Mouse (Mus musculus) left cerebral cortex, postnatal 4 days (tissue): ENCODE measurements around the gene Khnyn. TPM values are rescaled to one million over a fixed set of nuclear protein-coding genes. Genes with fewer than 3 reads are reported as not detected.

ENCODE experiments used
- DNase-seq: peaks from one replicate; pipeline ENCODE4 v3.0.0-alpha.2; 2022
- intact Hi-C: fragments of 180-260 bp; cut with DNase I; formaldehyde crosslinking; loops from one replicate; pipeline ENCODE4 v1.15.1; 2025
- total RNA-seq, 2 experiments: library from RNA; stranded (reverse); gene quantifications; 2 replicates each; pipeline ENCODE4 v1.2.3; 2021

Gene Khnyn
- total RNA-seq, 2 experiments from 2014 or later, result 12.5 to 13.4 TPM

GRCm38 (mm10) chr14:55872551-55872950, 12.2 kb upstream of the Khnyn start:
- intact Hi-C loops, result no loop called here
- DNase-seq, result no peak

DNA sequence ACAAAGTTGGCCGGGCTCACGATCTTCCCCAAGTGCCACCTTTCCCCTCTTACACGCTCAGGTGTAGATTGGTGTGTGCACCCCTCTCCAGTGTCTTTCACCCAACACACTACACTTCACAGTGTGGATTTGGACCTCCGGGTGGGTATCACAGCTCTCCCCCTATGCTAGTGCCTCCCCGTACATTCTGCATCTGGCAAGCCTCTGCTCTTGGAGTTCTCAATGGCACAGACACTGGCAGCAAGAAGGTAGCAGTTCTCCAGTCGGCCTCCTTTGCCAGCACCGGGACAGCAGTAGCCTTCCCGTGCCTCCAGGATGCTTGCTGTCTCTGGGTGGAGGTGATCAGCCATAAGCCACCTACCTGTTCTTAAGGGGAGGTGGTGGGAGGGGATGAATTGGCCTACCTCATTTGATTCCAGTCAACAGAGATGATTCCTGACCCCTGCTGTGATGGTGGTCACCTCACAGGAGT, 11.5 kb upstream of the Khnyn start:
- no peak for DNase-seq
- intact Hi-C loops, result no loop called here

DNA sequence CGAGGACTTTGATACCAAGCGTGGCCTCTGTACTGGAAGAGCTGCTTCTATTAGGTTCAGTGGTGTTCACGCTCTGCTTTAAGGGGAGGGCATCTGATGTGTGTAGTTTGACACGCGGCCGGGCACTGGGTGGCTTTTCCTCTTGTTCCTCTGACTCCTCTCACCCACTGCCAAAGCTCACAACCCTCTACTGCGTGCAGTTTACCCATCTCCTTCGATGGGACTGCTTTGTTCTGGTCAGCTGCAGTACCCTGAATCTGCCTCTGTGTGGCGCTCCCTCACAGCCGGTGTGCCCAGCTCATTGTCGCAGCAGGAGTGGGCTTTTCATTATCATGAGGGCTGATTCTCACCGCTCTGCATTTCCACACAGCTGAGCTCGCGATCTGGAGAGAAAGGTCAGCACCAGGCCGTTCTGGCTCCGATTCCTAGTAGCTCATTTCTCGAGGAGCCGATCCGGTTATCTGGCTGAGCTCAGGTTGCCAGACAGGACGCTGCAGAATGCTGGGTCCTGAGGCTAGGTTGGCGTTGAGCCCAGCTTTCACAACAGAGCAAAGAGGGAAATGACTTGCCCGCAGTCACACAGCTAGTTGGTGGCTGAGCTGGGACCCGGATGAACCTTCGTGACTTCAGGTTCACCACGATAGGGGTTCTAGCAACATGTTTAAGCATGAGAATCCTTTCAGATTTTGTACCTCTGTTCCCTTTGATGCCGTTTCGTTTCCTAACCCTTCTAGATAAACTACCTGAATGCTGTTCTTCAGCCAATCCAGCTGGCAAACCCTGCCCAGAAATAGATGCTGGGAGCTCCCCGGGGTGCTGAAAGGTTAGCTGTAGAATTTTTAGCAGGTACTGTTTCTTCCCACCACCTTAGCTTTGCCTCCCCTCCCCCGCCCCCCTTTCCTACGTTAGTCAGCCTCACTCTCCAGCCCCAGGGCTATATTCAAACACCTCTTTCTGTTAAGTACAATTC, 10.7 kb upstream of the Khnyn start:
- intact Hi-C loops, result no loop called here
- peak; percentile 86 for DNase-seq

DNA sequence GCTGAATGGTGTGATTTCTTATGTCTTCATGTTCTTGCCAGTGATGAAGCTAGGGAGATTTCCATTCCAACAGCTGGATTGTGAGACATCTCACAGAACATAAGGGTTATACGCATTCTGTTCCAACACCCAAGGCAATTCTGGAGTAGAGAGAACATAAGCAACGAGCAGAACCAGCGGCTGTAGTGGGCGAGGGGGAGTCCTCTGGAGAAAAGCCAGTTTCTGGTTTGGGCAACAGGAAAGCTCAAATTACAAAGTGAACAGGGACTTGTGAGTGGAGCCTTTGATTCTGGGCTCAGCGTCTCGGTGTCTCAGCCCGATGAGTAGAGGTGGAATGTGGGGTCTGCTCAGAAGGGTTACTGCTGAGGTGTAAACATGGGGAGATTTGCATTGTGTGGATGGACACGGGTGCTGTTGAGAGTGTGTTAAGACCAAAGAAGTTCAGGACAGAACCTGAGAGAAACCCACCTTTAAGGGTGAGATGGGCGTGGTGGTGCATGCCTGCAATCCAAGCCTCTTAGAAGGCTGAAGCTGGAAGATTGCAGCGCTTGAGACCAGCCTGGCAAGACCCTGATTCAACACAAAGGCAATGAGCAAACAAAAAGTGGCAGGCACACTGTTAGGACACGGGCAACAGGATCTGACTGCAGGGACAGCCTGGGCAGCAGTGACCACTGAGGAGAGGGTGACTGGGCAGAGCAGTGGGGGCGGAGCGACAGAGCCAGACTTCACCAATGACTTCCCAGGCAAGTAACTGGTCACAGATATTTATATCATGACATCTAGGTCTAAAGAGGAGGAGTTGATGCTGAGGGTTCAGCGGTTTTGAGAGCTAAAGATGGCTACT, 7.1 kb upstream of the Khnyn start:
- DNase-seq, result no peak
- intact Hi-C loops, result no loop called here

DNA sequence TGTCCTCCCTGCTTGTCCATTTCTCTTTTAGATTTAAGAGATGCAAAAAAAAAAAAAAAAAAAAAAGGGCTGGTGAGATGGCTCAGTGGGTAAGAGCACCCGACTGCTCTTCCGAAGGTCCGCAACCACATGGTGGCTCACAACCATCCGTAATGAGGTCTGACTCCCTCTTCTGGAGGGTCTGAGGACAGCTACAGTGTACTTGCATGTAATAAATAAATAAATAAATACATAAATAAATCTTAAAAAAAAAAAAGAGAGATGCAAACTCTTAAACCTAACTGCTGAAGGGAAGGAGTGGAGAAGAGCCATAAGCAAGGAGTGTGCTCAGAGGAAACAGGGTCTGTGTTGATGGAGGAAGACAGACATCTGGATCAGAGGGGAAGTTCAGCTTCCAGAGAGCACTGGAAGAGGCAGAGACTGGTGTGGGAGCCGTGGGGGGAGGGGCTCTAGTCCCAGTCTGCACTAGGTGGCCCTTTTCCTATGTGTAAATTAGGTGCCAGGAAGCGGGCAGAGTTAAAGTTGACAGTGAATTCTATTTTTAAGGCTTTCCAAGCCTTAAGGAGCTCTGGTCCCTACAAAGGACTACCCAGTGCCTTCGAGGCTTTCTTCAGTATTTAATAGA, 6.3 kb upstream of the Khnyn start:
- no peak for DNase-seq
- intact Hi-C loops, result no loop called here

- intact Hi-C loops, result no loop called here
Measured at GRCm38 (mm10) chr14:55879623-55880022, 5.1 kb upstream of the Khnyn start.

DNA sequence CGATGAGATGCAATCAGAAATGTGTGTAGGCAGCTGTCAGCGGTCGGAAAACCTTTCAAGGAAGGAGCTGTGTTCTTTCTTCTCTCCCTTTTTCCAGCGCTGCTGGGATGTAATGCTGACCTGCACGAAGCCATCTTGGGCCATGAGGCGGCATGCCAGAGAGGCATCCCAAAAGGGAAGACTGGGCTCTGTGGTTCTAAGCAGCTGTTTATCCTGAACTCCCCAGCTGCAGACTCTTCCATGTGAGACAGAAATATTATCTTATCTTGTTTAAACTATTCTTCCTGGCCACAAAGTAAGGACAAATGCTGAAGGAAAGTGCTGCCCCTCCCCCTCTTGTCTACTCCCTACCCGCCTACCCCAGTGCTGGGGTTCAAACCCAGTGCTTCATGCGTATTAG, 3.8 kb upstream of the Khnyn start:
- intact Hi-C loops, result no loop called here
- DNase-seq, result no peak

More at GRCm38 (mm10) chr14:55879623-55880022, 5.1 kb upstream of the Khnyn start:
- DNase-seq, result peak; percentile 73

DNA sequence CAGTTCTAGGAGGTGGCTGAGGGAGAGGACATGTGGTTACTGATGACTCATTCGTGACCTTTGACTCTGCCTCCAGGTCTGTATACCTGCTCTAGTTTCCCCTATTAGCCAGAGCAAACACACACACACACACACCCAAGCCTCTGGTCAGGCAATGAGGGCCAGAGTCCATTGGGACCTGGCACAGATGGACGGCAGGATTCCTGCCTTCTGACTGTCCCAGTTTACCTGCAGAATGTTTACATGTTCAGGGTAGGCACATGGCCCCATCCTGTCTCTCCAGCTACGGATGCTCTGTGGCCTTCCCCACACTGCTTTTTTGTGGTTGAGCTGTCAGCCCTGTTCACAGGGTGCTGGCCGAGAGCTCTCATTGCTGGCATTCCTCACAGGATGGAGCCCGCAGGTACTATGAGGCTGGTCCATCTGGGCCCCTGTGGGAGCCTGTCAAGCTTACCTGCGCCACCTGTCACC, 2.5 kb upstream of the Khnyn start:
- intact Hi-C loops, result no loop called here
- DNase-seq, result no peak

DNA sequence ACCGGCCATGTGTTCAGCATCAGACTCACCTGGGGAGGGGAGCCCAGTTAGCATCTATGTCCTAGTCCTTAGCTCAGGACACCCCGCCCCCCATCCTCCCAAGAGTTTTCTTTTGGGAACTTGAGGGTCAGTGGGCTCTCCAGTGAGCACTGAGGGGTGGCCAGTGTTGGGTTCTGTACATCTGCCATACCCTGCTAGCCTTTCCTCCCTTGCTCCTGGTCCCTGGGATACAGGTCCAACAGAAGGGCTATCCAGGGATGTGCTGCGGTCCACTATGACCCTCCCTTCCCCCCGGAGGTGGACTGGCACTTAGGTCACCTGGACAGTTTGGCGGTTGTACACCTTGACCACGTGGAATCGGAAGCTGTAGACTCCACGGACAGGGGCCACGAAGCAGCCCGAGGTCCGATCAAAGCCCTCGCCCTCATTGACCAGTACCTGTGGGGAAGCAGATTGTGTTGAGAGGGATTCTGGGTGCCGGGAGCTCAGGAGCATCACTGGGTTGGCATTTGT, 1.5 kb upstream of the Khnyn start:
- intact Hi-C loops, result no loop called here
- no peak for DNase-seq

GRCm38 (mm10) chr14:55883663-55884062, 1.1 kb upstream of the Khnyn start:
- intact Hi-C loops, result no loop called here
- no peak for DNase-seq

GRCm38 (mm10) chr14:55884166-55884565, 581 bp upstream of the Khnyn start, which contains the start of gene Cbln3:
Gene Cbln3, minus strand, starts transcription at chr14:55884392.
- DNase-seq, result peak; percentile 95
- intact Hi-C loops, result no loop called here

DNA sequence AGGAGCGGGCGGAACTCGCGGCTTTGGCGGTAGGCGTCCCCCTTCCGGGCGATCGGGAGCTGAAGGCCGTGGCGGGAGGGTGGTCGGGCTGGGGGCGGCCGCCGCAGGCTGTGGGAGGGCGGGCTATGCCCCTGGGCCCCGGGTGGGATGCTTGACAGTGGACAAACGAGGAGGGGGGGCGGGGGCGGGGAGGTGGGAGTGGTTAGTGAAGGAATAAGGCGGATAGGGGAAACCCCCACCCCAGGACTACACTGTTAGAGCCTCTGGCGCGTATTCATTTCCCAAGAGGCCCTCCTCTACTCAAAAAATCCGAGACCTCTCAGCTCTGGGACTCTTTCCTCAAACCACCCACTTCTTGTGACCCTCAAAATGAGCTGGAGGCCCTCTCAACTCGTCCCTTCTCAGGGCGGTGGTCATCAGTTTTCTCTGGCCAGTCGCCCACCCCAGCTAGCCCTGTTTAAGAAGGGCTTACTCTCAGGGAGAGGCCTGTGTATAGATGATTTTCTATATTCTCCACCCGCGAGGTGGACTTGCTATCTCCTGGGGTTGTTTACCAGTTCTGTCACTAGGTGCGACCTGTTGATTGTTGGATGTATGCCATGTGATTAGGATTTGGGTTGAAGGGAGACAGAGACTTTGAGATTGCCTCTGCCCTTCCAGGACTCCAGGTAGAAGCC, 505 bp downstream of the Khnyn start:
- no peak for DNase-seq
- intact Hi-C loops, result no loop called here

- intact Hi-C loops, result no loop called here
- no peak for DNase-seq
Measured at GRCm38 (mm10) chr14:55885791-55886271, 1.1 kb downstream of the Khnyn start.

GRCm38 (mm10) chr14:55886571-55887382, 2.0 kb downstream of the Khnyn start:
- intact Hi-C loops, result no loop called here
- DNase-seq, result no peak

- intact Hi-C loops, result no loop called here
- DNase-seq, result no peak
Measured at GRCm38 (mm10) chr14:55897671-55898070, 12.9 kb downstream of the Khnyn start.

DNA sequence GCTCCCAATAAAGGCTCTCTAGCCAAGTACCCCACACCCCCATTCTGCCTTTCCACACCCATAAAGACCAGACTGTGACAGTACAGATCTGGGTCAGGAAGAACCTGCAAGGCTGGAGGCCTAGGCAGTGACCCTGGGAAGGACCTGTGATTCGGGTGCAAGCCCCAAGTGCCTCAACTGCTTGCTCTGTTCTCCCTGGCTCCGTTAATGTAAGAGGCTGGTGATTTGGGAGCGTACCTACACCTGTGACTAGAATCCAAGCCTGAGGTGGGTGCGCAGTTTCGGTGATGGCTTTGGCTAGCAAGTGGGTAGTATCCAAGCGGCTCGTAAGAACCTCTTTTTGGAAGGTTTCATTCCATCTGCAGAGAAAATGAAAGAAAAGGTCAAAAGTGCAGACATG, 14.2 kb downstream of the Khnyn start:
- no peak for DNase-seq
- intact Hi-C loops, result no loop called here

DNA sequence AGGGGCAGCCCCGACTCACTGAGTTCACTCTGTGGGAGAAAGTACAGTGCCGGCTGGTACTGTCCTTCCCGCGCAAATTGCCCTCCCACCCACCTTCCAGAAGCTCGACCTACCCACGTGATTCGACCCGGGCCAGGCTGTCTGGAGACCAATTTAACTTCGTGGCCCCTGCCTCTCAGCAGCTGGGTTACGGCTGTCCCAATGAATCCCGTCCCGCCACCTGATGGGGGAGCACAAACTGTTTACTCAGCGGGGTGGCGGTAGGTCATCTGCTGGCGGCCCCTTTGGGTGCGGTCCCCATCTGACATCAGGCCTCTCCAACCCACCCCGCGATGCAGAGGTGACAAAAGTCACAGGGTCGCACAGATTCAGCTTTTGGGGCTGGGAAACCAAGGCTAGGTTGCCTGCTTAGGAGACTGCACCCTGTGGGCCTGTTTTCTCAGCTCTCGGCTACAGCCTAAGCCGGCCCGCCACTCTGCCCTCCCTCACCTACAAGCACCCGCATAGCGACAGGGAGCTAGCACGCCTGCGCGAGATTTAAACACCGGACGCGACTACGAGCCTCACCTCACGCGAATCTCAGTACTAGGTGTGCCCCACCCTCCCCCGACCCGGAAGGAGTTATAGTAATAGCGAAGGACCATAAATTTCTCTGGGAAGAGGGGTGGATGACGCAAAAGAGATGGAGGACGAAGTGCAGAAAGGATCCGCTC, 15.1 kb downstream of the Khnyn start, which contains the start of gene Sdr39u1:
Sdr39u1 (minus strand) TSS at position 593 of the 713 bp plus-strand sequence.
- intact Hi-C loops, result loop anchor here (10.0 kb wide), 1 partner anchor 215 kb away; the partner anchor contains the start of gene Tinf2
- DNase-seq, result peak; percentile 89

- intact Hi-C loops, result loop anchor here (10.0 kb wide), 1 partner anchor 216 kb away; the partner anchor contains the start of gene Tinf2
- DNase-seq, result no peak
Measured at GRCm38 (mm10) chr14:55900414-55900755, 15.6 kb downstream of the Khnyn start.
